In the genomic region with DNA sequence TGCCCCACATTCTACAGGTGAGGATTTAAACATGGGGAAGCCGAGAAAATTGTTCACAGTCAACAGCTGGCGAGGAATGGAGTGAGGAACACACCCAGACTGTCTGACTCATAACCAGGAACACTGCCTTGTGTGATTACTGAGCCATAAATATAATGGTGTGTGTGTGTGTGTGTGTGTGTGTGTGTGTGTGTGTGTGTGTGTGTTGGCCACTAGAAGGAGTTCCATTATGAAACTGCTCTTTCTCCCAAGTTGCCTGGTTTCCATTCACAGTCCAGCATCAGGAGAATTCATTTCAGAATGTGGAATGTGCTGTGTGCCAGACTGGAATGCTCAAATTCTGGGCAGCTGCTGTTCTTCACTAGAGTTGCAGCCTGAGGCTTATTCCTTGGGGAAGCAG, we compare ENCODE assay signal across 9 mouse cellular contexts.
DNase-seq lines count a peak whose midpoint lies in the region.
"Had no signal": no experiment of that assay in that cellular context is flagged by ENCODE, and none has a peak within 500 bp of the region (broad histone marks: within the 10 kb centered on the region; RNA-seq: fewer than 3 reads in every experiment).

No protein-coding gene starts in this region.

- intact Hi-C loops in heart, postnatal 14 days (cut with DNase I), result no loop called here

- DNase-seq in adrenal gland, postnatal 25 days, result peak; percentile 8
- DNase-seq in adrenal gland, postnatal 4 days (ENCODE audit: low spot score in 2 of 2), result no peak
- peak; percentile 21 for DNase-seq in right cerebral cortex, adult 18-20 months
- DNase-seq in right cerebral cortex, postnatal 14 days, result no peak
- DNase-seq in heart, postnatal 14 days, result peak; percentile 9 to 27
- peak; percentile 22 to 43 for DNase-seq in right cerebral cortex, postnatal 36 days (ENCODE audit: low spot score in 2 of 2)
- no peak for DNase-seq in embryo, embryonic 9.5 days (ENCODE audit: extremely low spot score)
- DNase-seq in embryo, embryonic 11 days, result no peak
- DNase-seq: cerebellum, postnatal 10 days had no signal

Comparison
In these comparisons a context has a peak if more than half of its experiments do, and no peak if none do; other contexts are left out.
1. DNase-seq: peak in adrenal gland, postnatal 25 days (single experiment), right cerebral cortex, adult 18-20 months (single experiment), heart, postnatal 14 days (2 of 2) and right cerebral cortex, postnatal 36 days (2 of 2); none in adrenal gland, postnatal 4 days (0 of 2), right cerebral cortex, postnatal 14 days (single experiment), embryo, embryonic 9.5 days (single experiment) and embryo, embryonic 11 days (single experiment).